Mouse (Mus musculus): ENCODE measurements around the gene Olfr1465. TPM values are rescaled to one million over a fixed set of nuclear protein-coding genes. Genes with fewer than 3 reads are reported as not detected.

Olfr1465 gene
- not detected for total RNA-seq (2021)

- intact Hi-C loops (cut with DNase I) = no loop called here
- DNase-seq = no peak
Observed at GRCm38 (mm10) chr19:13315441-13315840, at the start of gene Olfr1465. Gene Olfr1465 (minus strand): TSS chr19:13315541.

GRCm38 (mm10) chr19:13361936-13362335 is 46.6 kb upstream of the Olfr1465 start, which contains the start of gene Olfr1467:
Gene Olfr1467 (plus strand): TSS chr19:13362236.
- intact Hi-C loops (cut with DNase I) = no loop called here
- DNase-seq = no peak

GRCm38 (mm10) chr19:13338562-13338961 is 23.2 kb upstream of the Olfr1465 start, which contains the start of gene Olfr1466:
Gene Olfr1466 (plus strand): TSS chr19:13338862.
- DNase-seq = no peak
- intact Hi-C loops (cut with DNase I) = no loop called here

Other genes with a start within 250 kb of the Olfr1465 start
- not detected for gene Olfr1457, start 217.7 kb downstream of the Olfr1465 start, total RNA-seq (2021)
- not detected for gene Olfr1458, start 208.8 kb downstream of the Olfr1465 start, total RNA-seq (2021)
- under 1 TPM; 0.12 to 0.22 TPM for gene Olfr1459, start 166.0 kb downstream of the Olfr1465 start, total RNA-seq (2021)
- gene Olfr1461, start 152.5 kb downstream of the Olfr1465 start, total RNA-seq (2021) = not detected
- not detected for gene Olfr1462, start 129.8 kb downstream of the Olfr1465 start, total RNA-seq (2021)
- gene Olfr1463, start 84.2 kb downstream of the Olfr1465 start, total RNA-seq (2021) = not detected
- gene Olfr1466, start 23.3 kb upstream of the Olfr1465 start, total RNA-seq (2021) = not detected
- not detected for gene Olfr1467, start 46.7 kb upstream of the Olfr1465 start, total RNA-seq (2021)
- gene Olfr1469, start 92.3 kb upstream of the Olfr1465 start, total RNA-seq (2021) = not detected
- not detected for gene Olfr1471, start 127.9 kb upstream of the Olfr1465 start, total RNA-seq (2021)
- not detected for gene Olfr1472, start 140.5 kb upstream of the Olfr1465 start, total RNA-seq (2021)
- gene Olfr1474, start 154.0 kb upstream of the Olfr1465 start, total RNA-seq (2021) = not detected
- not detected for gene Olfr1475, start 164.7 kb upstream of the Olfr1465 start, total RNA-seq (2021)
- not detected for gene Olfr1477, start 185.0 kb upstream of the Olfr1465 start, total RNA-seq (2021)
- not detected for gene Olfr1480, start 212.4 kb upstream of the Olfr1465 start, total RNA-seq (2021)